Mouse (Mus musculus): ENCODE data around the gene U2af2. TPM values are rescaled to one million over a fixed set of nuclear protein-coding genes. Genes with fewer than 3 reads are reported as not detected.

The U2af2 gene
- total RNA-seq (2021), result 100 to 1,000 TPM; 142 to 161 TPM
- long read RNA-seq, experiment 1, transcript U2af2-201 (12 exons, 2,183 nt), result major isoform, 33 of 72 reads
- long read RNA-seq, experiment 1, transcript U2af2-209 (12 exons, 2,088 nt), result minor isoform, 10 of 72 reads
- long read RNA-seq, experiment 1, partial matches to known transcripts, result 9 of 72 reads
- long read RNA-seq, experiment 1, other reads (novel, unspliced or antisense), result 20 of 72 reads
- long read RNA-seq, experiment 2, transcript U2af2-201 (12 exons, 2,183 nt), result major isoform, 30 of 49 reads
- long read RNA-seq, experiment 2, transcript U2af2-209 (12 exons, 2,088 nt), result minor isoform, 8 of 49 reads
- long read RNA-seq, experiment 2, partial matches to known transcripts, result 2 of 49 reads
- long read RNA-seq, experiment 2, other reads (novel, unspliced or antisense), result 9 of 49 reads

- peak; percentile 97 for DNase-seq
Observed at GRCm38 (mm10) chr7:5061774-5062359, at the start of gene U2af2. U2af2 (plus strand) TSS chr7:5062143.

DNA sequence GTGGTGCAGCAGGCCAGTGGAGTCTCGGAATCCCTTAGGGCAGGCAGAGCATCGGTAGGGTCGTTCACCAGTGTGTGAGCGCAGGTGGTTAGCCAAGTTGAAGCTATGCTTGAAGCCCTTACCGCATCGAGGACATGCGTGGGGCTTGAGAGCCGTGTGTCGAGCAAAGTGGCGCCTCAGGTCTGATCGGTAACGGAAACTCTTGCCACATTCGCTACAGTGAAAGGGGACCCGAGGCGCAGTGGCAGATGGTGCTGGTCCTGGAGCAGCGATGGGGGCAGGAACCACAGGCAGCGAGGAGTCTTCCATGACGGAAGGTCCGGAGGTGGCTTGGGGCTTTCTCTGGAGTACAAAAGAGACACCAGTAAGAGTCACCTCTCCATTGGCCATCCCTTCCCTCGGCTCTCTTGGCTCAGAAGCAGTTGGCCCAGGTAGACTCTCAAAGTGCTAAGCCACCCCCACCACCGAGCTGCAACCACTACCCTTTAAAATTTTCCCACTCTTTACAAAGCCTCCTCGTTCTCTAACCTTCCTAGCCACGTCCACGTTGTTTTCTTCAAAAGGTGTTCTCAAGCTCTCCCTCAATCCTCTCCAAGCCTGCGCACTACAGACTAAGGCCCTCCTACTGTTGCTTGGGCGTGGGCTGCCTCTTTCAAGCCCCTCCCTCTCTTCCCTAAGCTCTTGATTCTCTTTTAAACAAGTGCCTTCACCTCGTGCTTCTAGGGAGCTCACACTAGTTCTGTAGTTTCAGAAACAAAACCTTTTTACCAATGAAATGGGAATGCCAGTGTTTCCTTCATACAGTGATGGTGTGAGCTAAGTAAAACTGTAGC, 49.0 kb upstream of the U2af2 start:
- DNase-seq, result no peak

DNA sequence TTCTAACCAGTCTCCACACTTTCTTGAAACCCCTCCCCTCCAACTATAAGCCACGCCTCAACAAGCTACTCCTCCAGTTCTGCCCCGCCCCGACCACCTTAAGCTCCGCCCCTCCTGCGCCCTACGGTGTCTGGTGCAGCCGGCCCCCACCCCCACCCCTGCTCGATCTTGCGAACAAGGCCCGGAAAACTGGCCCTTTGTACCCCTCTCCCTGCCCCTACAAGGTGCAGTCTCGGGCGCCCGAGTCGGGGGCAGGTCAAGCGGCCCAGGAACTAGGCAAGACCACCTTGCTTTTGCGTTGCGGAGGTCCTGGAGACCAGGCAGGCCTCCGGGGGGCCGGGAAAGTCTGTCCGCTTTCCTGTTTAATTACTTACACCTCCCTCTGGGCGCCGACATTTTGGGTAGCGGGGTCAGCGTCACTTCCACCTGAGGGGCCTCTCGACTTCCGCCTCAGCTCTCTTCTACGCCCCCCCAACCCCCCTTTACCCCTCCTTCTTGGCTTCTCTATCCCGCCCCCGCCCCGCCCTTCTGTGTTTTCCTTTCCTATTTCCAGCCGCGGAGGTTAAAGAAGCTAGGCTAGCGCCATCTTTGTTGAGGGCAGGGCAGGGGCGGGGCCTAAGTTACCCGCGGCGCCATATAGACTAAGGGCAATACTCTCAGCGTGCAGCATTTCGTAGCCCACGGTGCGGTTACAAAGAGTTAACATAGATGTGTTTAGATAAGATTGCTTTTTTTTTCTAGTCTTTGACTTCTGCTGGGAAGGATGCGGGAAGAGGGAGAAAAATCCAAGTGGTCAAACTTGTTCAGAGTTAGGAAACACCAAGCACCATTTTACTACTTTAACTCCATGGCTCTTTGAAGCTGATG, 47.5 kb upstream of the U2af2 start, which contains the start of the genes Zfp524 and Fiz1:
Gene Zfp524, plus strand, starts transcription at position 165 of the 867 bp plus-strand sequence.
Gene Fiz1, minus strand, starts transcription at position 447 of the 867 bp plus-strand sequence.
- DNase-seq, result peak; percentile 98

DNA sequence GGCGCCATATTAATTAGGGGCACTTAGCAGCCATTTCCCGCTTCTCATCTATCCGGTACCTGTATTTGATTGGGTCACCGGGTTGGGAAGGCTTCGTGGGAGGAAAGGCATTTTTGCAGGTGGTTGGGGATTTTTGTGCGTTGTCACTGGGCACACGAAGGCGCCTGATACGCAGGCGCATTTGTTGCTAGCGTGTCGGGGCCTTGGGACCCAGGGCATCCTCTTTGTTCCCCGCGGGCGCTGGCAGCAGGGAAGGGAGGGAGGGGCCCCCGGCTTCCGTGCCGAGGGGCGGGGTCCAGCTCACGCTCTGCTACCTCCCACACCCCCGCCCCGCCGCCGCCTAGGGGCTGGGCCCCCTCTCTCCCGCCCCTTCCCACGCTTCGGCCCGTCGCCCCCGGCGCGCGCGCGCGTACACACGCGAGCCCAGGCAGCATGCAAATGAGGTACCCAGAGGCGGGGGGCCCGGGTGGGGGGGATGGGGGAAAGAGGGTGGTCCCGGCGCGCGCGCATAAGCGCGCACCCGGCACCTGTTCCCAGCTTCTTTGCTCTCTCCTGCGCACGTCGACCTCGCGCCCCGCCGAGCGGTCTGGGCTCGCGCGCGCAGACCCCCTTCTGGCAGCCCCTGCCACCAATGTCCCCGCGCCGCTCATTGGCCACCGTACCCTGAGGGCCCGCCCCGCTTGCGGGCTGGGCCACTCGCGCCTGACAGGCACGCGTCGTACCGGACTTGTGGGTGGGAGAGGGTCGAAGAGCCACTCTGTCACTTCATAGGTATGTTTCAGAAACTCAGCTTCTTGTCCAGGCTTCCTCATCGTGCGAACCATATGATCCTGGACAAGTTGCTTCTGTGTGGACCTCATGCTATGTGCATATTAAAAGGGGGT, 46.6 kb upstream of the U2af2 start, which contains the start of gene Gm44973:
Gene Gm44973, plus strand, starts transcription at position 379 of the 884 bp plus-strand sequence.
- DNase-seq, result peak; percentile 98

DNA sequence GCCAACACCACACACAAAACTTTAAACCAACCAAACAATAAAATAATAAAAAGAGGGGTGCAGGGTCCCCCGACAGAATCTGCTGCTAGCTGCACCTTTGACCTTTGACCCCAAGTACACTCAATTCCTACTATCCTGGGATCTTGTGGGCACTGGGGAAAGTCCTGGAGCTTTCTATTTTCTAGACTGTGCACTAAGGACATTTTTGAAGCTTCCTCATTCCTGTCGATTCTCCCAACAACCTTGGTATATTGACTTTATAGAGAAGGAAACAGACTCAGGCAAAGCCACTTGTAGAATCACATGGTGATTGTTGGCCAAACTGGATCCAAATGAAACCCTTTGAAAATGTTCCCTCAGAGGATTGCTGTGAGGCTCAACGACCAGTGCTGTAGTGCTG, 45.9 kb upstream of the U2af2 start:
- DNase-seq, result no peak

DNA sequence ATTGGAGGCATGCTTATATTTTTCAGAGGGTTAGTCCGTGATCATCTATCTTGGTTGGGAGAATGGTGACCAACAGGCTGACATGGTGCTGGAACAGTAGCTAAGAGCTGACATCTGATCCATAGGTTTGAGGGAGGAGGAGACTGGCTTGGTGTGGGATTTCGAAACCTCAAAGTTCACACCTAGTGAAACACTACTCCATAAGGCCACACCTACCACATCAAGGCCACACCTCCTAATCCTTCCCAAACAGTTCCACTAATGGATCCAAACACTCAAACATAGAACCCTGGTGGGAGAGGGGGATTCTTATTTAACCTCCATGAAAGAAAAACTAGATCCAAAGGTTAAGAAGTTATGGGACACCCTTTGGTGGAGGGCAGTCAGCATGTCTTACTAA, 45.0 kb upstream of the U2af2 start:
- no peak for DNase-seq

GRCm38 (mm10) chr7:5017352-5017751, 44.6 kb upstream of the U2af2 start:
- DNase-seq, result no peak

DNA sequence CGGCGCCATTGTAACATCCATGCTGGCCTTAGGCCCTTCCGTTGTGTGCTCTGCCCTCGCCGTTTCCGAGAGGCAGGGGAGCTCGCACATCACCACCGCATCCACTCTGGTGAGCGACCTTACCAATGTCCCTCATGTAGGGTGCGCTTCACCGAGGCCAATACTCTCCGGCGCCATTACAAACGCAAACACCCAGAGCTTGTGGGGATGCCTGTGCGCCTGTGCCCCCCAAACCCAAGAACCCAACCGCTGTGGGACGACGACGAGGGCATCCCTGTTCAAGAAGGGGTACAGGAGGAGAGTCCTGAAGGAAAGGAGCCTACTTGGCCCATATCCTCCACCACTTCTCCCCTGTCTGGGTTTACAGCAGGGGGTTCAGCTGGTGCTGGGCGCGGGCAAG, 44.0 kb upstream of the U2af2 start:
- no peak for DNase-seq

DNA sequence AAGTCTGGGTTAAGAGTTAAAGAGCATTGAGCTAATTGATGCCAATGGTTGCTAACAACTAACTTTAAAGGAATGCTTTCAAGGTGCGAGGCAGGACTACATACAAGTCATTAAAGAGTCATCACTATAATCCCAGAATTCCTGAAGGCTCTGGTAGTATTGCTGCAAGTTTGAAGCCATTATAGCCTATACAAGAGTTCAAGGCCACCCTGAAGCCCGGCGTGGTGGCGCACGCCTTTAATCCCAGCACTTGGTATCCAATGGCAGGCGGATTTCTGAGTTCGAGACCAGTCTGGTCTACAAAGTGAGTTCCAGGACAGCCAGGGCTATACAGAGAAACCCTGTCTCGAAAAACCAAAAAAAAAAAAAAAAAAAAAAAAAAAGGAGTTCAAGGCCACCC, 42.4 kb upstream of the U2af2 start:
- peak; percentile 35 for DNase-seq

DNA sequence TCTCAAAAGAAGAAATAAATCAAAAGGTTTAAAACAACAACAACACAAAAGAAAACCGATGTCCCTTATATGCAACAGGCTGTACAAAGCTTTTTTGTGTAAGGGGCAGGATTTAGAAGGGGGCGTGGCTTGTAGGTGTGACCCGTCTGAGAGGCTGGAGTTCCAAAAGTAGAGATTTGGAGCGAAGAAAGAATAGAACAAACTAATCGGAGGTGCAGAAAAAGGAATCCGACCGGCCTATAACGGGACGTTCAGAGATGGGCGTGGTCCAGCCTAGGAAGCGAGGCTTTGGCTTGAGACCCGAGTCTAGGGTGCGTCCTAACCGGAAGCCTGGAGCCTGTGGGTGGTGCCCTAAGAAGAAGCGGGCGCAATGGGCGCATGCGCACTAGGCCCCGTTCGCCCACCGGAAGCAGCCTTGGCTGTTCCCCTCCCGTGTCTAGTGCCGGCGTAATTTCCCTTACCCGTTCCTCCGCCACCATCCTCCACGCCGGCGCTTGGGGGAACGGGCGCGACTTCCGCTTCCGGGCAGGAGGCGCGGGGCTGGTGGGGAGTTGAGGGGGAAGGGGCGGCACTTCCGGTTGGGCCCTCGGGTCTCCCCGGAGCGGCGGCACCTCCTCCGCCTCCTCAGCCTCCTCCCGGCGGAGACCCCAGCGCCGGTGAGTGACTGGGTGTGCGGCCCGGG, 41.8 kb upstream of the U2af2 start, which contains the start of the genes Zfp865 and Ccdc106:
Gene Zfp865, plus strand, starts transcription at position 377 of the 682 bp plus-strand sequence.
Gene Ccdc106, plus strand, starts transcription at position 554 of the 682 bp plus-strand sequence.
- peak; percentile 99 for DNase-seq

- no peak for DNase-seq
Observed at GRCm38 (mm10) chr7:5020685-5021084, 41.3 kb upstream of the U2af2 start.

- DNase-seq, result no peak
Observed at GRCm38 (mm10) chr7:5021197-5021596, 40.7 kb upstream of the U2af2 start.

DNA sequence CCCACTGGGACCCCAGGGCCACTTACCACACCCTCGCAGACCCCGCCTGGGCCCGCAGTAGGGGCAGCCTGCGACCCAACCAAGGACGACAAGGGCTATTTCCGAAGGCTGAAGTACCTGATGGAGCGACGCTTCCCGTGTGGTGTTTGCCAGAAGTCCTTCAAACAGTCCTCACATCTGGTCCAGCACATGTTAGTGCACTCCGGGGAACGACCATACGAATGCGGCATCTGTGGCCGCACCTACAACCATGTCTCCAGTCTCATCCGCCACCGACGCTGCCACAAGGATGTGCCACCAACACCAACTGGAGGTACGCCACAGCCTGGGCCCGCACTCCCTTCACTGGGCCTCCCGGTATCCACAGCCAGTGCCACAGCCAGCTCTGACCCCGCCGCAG, 32.4 kb upstream of the U2af2 start:
- no peak for DNase-seq

DNA sequence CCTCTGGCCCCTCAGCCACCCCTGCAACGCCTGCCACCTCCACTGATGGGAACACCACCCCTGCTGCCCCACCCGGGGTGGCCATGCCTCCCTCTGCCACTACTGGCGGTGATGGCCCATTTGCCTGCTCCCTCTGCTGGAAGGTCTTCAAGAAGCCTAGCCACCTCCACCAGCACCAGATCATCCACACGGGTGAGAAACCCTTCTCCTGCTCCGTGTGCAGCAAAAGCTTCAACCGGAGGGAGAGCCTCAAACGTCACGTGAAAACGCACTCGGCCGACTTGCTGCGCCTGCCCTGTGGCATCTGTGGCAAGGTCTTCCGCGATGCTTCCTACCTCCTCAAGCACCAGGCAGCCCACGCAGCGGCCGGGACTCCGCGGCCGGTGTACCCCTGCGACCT, 32.0 kb upstream of the U2af2 start:
- DNase-seq, result no peak

DNA sequence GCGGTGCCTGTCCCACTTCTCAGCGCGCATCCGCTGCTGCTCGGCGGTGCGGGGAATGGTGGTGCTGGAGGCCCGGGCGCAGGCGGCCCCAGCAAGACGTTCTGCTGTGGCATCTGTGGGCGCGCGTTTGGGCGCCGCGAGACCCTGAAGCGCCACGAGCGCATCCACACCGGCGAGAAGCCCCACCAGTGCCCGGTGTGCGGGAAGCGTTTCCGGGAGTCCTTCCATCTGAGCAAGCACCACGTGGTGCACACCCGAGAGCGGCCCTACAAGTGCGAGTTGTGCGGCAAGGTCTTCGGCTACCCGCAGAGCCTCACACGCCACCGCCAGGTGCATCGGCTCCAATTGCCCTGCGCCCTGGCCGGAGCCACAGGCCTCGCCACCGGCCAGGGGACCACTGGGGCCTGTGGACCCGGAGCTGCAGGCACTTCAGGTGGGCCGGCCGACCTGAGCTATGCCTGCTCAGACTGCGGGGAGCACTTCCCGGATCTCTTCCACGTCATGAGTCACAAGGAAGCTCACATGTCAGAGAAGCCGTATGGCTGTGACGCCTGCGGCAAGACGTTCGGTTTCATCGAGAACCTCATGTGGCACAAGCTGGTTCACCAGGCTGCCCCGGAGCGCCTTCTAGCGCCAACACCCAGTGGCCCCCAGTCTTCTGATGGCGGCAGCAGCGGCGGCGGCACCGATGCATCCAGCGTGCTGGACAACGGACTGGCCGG, 31.2 kb upstream of the U2af2 start:
- DNase-seq, result no peak

DNA sequence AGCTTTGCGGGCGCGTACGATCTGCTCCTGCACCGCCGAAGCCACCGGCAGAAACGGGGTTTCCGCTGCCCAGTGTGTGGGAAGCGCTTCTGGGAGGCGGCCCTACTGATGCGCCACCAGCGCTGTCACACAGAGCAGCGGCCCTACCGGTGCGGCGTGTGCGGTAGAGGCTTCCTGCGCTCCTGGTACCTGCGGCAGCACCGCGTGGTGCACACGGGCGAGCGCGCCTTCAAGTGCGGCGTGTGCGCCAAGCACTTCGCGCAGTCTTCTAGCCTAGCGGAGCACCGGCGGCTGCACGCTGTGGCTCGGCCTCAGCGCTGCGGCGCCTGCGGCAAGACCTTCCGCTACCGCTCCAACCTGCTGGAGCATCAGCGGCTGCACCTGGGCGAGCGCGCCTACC, 30.4 kb upstream of the U2af2 start:
- no peak for DNase-seq

- no peak for DNase-seq
Observed at GRCm38 (mm10) chr7:5033818-5034217, 28.1 kb upstream of the U2af2 start, which contains the start of gene 4632433K11Rik. 4632433K11Rik (plus strand) TSS chr7:5034118.

DNA sequence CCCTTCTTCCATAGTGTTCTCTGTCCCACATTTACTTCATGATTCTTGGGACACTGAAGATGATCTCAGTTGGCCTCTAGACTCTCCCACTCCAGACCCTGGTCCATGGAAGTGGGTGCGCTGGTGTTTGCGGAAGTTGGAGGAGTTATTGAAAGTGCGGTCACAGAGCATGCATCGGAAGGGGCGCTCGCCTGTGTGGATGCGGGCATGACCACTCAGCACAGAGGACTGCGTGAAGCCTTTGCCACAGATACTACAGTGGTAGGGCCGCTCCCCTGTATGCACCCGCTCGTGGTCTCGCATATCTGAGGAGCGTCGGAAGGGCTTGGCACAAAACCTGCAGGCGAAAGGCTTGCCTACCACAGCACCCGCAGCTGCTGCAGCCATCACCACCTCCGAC, 26.3 kb upstream of the U2af2 start:
- DNase-seq, result no peak

GRCm38 (mm10) chr7:5036136-5036535, 25.8 kb upstream of the U2af2 start:
- DNase-seq, result no peak

Measured in adrenal gland, postnatal 10 days (tissue).